Mouse (Mus musculus): ENCODE data around the gene Tmem40.
A peak's percentile ranks its signal among the peaks of the same experiment; 100 is the strongest.

- no peak for TF ChIP-seq POLR2A (IDR thresholded peaks at IDR 0.05; ENCODE audit: insufficient read length, low read depth)
- TF ChIP-seq MAX (IDR thresholded peaks at IDR 0.05; ENCODE audit: low read depth): no peak
- no peak for TF ChIP-seq USF1 (IDR thresholded peaks at IDR 0.05; ENCODE audit: low read depth)
- no peak for TF ChIP-seq TCF12 (IDR thresholded peaks at IDR 0.05; ENCODE audit: insufficient read depth, poor library complexity, severe bottlenecking)
- TF ChIP-seq REST (IDR thresholded peaks at IDR 0.05; ENCODE audit: insufficient read depth, insufficient read length): no peak
- peak; percentile 73 for TF ChIP-seq POLR2AphosphoS2 (IDR thresholded peaks at IDR 0.05; ENCODE audit: insufficient read length, low read depth)
Observed at GRCm38 (mm10) chr6:115803541-115804382, 41.6 kb upstream of the Tmem40 start.
